Mouse (Mus musculus): ENCODE data around the gene Kpna7. TPM values are rescaled to one million over a fixed set of nuclear protein-coding genes. Genes with fewer than 3 reads are reported as not detected.

Kpna7 gene
- not detected for polyA plus RNA-seq (2014; fragmentation: Illumina TruSeq; extraction: RNeasy Lipid Tissue Mini Kit (QIAGEN cat#74804); ENCODE audit: low read depth, low replicate concordance)

GRCm38 (mm10) chr5:145083632-145084451, at the start of gene Kpna7, which contains the start of gene Arpc1a:
Kpna7 (minus strand) TSS chr5:145084030.
Arpc1a (plus strand) TSS chr5:145083830.

GRCm38 (mm10) chr5:145114071-145114605, 30.3 kb upstream of the Kpna7 start, which contains the start of gene Arpc1b:
Arpc1b (plus strand) TSS chr5:145114215.

GRCm38 (mm10) chr5:145042690-145043089, 41.1 kb downstream of the Kpna7 start, which contains the start of gene 1700018F24Rik:
1700018F24Rik (plus strand) TSS chr5:145042990.

GRCm38 (mm10) chr5:145032391-145032790, 51.4 kb downstream of the Kpna7 start, which contains the start of gene Gm4871:
Gm4871 (minus strand) TSS chr5:145032754.

GRCm38 (mm10) chr5:144965639-144966351, 118.0 kb downstream of the Kpna7 start, which contains the start of gene Smurf1:
Smurf1 (minus strand) TSS chr5:144965847.

Other genes starting within 250 kb of the Kpna7 start
- gene Smurf1, start 118.2 kb downstream of the Kpna7 start, polyA plus RNA-seq (2014; fragmentation: Illumina TruSeq; extraction: RNeasy Lipid Tissue Mini Kit (QIAGEN cat#74804); ENCODE audit: low read depth, low replicate concordance): 10.9 TPM
- gene Gm4871, start 51.3 kb downstream of the Kpna7 start, polyA plus RNA-seq (2014; fragmentation: Illumina TruSeq; extraction: RNeasy Lipid Tissue Mini Kit (QIAGEN cat#74804); ENCODE audit: low read depth, low replicate concordance): not detected
- not detected for gene 1700018F24Rik, start 41.0 kb downstream of the Kpna7 start, polyA plus RNA-seq (2014; fragmentation: Illumina TruSeq; extraction: RNeasy Lipid Tissue Mini Kit (QIAGEN cat#74804); ENCODE audit: low read depth, low replicate concordance)
- gene Arpc1a, start 200 bp downstream of the Kpna7 start, polyA plus RNA-seq (2014; fragmentation: Illumina TruSeq; extraction: RNeasy Lipid Tissue Mini Kit (QIAGEN cat#74804); ENCODE audit: low read depth, low replicate concordance): 21.0 TPM
- gene Arpc1b, start 30.2 kb upstream of the Kpna7 start, polyA plus RNA-seq (2014; fragmentation: Illumina TruSeq; extraction: RNeasy Lipid Tissue Mini Kit (QIAGEN cat#74804); ENCODE audit: low read depth, low replicate concordance): 84.1 TPM
- gene Pdap1, start 56.2 kb upstream of the Kpna7 start, polyA plus RNA-seq (2014; fragmentation: Illumina TruSeq; extraction: RNeasy Lipid Tissue Mini Kit (QIAGEN cat#74804); ENCODE audit: low read depth, low replicate concordance): 25.1 TPM
- 230 TPM for gene Bud31, start 56.3 kb upstream of the Kpna7 start, polyA plus RNA-seq (2014; fragmentation: Illumina TruSeq; extraction: RNeasy Lipid Tissue Mini Kit (QIAGEN cat#74804); ENCODE audit: low read depth, low replicate concordance)
- 0.66 TPM for gene Ptcd1, start 83.1 kb upstream of the Kpna7 start, polyA plus RNA-seq (2014; fragmentation: Illumina TruSeq; extraction: RNeasy Lipid Tissue Mini Kit (QIAGEN cat#74804); ENCODE audit: low read depth, low replicate concordance)
- gene Cpsf4, start 83.2 kb upstream of the Kpna7 start, polyA plus RNA-seq (2014; fragmentation: Illumina TruSeq; extraction: RNeasy Lipid Tissue Mini Kit (QIAGEN cat#74804); ENCODE audit: low read depth, low replicate concordance): 2.6 TPM
- gene Atp5j2, start 108.0 kb upstream of the Kpna7 start, polyA plus RNA-seq (2014; fragmentation: Illumina TruSeq; extraction: RNeasy Lipid Tissue Mini Kit (QIAGEN cat#74804); ENCODE audit: low read depth, low replicate concordance): 26.2 TPM
- gene Zkscan14, start 117.8 kb upstream of the Kpna7 start, polyA plus RNA-seq (2014; fragmentation: Illumina TruSeq; extraction: RNeasy Lipid Tissue Mini Kit (QIAGEN cat#74804); ENCODE audit: low read depth, low replicate concordance): 2.3 TPM
- gene Zkscan5, start 120.5 kb upstream of the Kpna7 start, polyA plus RNA-seq (2014; fragmentation: Illumina TruSeq; extraction: RNeasy Lipid Tissue Mini Kit (QIAGEN cat#74804); ENCODE audit: low read depth, low replicate concordance): 6.8 TPM
- 88.7 TPM for gene Zfp655, start 147.7 kb upstream of the Kpna7 start, polyA plus RNA-seq (2014; fragmentation: Illumina TruSeq; extraction: RNeasy Lipid Tissue Mini Kit (QIAGEN cat#74804); ENCODE audit: low read depth, low replicate concordance)
- gene Zscan25, start 196.5 kb upstream of the Kpna7 start, polyA plus RNA-seq (2014; fragmentation: Illumina TruSeq; extraction: RNeasy Lipid Tissue Mini Kit (QIAGEN cat#74804); ENCODE audit: low read depth, low replicate concordance): not detected

Data from sigmoid colon, adult 10 weeks (tissue).